Mouse (Mus musculus) testis, adult 2 months (tissue): ENCODE data around the gene Rtl6.

Source experiments
- CTCF ChIP-seq: fragments of 200-500 bp; IDR thresholded peaks from 2 replicates; pipeline ENCODE4 v1.5.1; 2012; ENCODE audit warnings: low read depth, mild to moderate bottlenecking, inconsistent platforms, low read length, moderate library complexity; ENCODE audit not compliant: control insufficient read depth, insufficient read depth, insufficient replicate concordance
- POLR2A ChIP-seq: fragments of 200-500 bp; IDR thresholded peaks from 2 replicates; pipeline ENCODE4 v1.6.1; 2012; ENCODE audit warnings: low read depth, mild to moderate bottlenecking, inconsistent platforms, low read length, moderate library complexity; ENCODE audit not compliant: control insufficient read depth

- peak; percentile 56 for TF ChIP-seq POLR2A
- TF ChIP-seq CTCF = no peak
Observed at GRCm38 (mm10) chr15:84557189-84557921, at the start of gene Rtl6.
